Mouse (Mus musculus): ENCODE results near the gene Itga1. TPM values are rescaled to one million over a fixed set of nuclear protein-coding genes. Genes with fewer than 3 reads are reported as not detected.

Gene Itga1
- polyA plus RNA-seq, 1 experiment from 2014 or later: 8.1 TPM

DNA sequence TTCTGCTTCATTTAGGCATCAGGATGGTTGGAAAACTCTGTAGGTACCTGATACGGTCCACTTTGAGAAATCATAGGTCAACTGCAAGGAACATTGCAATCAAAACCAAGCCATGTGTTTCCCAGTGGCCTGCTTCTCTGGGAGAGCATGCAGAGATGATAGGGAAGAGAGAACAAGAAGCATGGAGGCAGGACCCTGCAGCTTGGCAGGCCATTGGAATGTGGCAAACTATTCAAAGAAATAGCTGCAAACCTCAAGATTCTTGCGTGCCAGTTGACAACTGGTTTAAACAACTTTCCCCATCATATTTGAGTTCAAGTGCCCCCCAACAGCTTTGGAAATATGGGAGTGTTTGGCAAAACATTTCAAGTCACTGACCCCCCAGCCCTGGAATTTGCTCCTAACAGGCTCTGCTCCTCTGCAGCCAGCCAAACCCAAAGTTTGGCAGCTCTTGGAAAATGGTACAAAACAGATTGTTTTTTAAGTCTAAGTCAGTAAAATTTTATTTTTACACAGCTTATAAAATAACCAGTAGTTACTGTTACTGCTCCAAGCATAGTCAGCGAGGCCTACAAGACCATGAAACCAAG is 21.7 kb downstream of the Itga1 start:
- no peaks in the 10 kb centered on the region for H3K4me1 ChIP-seq
- H3K4me3 ChIP-seq (replicated peaks): no peak overlapping the region
- no peak overlapping the region for H3K9ac ChIP-seq
- H3K9me3 ChIP-seq (replicated peaks): no peaks in the 10 kb centered on the region
- ATAC-seq (ENCODE audit: insufficient number of reproducible peaks, low FRiP score, low TSS enrichment, low read depth): no peak
- H3K27me3 ChIP-seq: no peaks in the 10 kb centered on the region
- no peak overlapping the region for H3K4me2 ChIP-seq (replicated peaks)
- 86% methylated on average over 3 of the region's 3 CpGs for WGBS
- H3K36me3 ChIP-seq: no peaks in the 10 kb centered on the region
- no peak overlapping the region for H3K27ac ChIP-seq (replicated peaks)

GRCm38 (mm10) chr13:115078997-115079685 is 22.6 kb downstream of the Itga1 start:
- ATAC-seq (ENCODE audit: insufficient number of reproducible peaks, low FRiP score, low TSS enrichment, low read depth): no peak

DNA sequence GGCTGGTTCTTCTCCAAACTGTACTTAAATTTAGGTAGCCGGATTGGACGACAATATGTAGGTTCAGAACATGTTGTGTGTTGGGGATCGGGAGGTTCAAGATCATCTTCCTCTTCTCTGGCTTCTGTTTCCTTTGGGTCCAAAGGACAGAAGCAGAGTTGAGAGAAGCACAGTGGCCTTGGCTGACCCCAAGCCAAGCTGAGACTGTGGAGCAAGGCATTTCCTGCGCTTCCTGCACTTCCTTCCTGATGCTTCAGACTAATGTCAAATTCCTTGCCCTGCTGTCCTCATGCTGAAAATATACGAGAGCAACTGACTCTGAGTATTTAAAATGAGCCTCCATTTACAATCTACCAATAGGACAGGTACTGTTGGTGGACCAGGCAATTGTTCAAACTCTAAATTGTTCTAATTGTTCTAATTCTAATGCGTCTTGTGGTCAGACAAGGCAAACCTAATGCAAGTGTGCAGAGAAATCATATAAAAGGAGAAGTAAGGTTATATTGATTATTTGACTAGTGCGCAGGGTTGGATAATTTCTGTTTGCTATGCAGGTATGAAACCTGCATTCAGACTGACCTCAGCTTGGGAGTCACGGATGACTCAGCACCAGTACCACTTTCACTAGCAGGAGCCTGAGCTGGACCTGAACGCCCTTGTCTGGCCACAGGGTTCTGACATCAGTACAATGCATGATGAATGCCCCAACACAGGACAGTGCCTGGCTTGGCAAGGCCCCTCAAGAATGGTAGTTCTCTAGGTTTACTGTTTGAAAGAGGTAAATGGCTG is 24.2 kb downstream of the Itga1 start:
- WGBS: 78% methylated on average over 9 of the region's 9 CpGs
- no peaks in the 10 kb centered on the region for H3K36me3 ChIP-seq
- no peak for ATAC-seq (ENCODE audit: insufficient number of reproducible peaks, low FRiP score, low TSS enrichment, low read depth)
- H3K27ac ChIP-seq (replicated peaks): no peak overlapping the region
- H3K9ac ChIP-seq: no peak overlapping the region
- H3K4me1 ChIP-seq: no peaks in the 10 kb centered on the region
- H3K9me3 ChIP-seq (replicated peaks): no peaks in the 10 kb centered on the region
- H3K27me3 ChIP-seq: no peaks in the 10 kb centered on the region
- no peak overlapping the region for H3K4me3 ChIP-seq (replicated peaks)
- H3K4me2 ChIP-seq (replicated peaks): no peak overlapping the region

More at GRCm38 (mm10) chr13:115078997-115079685, 22.6 kb downstream of the Itga1 start:
- Histone ChIP-seq H3K27me3 (no peaks in the 10 kb centered on the region), H3K9ac (no peak overlapping the region), H3K27ac (replicated peaks) (no peak overlapping the region), H3K36me3 (no peaks in the 10 kb centered on the region), H3K4me1 (no peaks in the 10 kb centered on the region), H3K9me3 (replicated peaks) (no peaks in the 10 kb centered on the region), H3K4me2 (replicated peaks) (no peak overlapping the region), H3K4me3 (replicated peaks) (no peak overlapping the region)
- 83% methylated on average over 6 of the region's 6 CpGs for WGBS

DNA sequence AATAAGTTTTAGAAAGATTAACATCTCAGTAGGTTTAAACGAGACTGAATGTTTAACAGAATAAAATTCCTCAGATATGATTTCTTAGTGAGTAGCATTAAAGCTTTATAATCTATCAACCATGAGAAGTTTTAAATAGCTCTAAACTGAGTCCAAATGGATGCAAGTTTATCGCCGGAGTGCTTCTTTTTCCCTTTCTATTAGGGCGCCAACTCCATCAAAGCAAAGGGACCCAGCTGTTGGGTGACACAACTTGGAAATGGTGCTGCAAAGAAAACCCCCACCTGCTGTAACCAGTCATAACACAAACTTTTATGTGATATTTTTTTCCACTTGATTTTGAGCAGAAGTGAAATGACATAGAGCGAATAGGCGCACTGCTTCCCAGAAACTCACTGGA is 29.4 kb downstream of the Itga1 start:
- no peak overlapping the region for H3K4me2 ChIP-seq (replicated peaks)
- no peaks in the 10 kb centered on the region for H3K36me3 ChIP-seq
- no peak overlapping the region for H3K27ac ChIP-seq (replicated peaks)
- no peak overlapping the region for H3K4me3 ChIP-seq (replicated peaks)
- ATAC-seq (ENCODE audit: insufficient number of reproducible peaks, low FRiP score, low TSS enrichment, low read depth): no peak
- 84% methylated on average over 6 of the region's 6 CpGs for WGBS
- no peaks in the 10 kb centered on the region for H3K27me3 ChIP-seq
- H3K4me1 ChIP-seq: no peaks in the 10 kb centered on the region
- no peaks in the 10 kb centered on the region for H3K9me3 ChIP-seq (replicated peaks)
- H3K9ac ChIP-seq: no peak overlapping the region

- Histone ChIP-seq H3K4me3 (replicated peaks) (no peak overlapping the region), H3K9ac (no peak overlapping the region), H3K27ac (replicated peaks) (no peak overlapping the region), H3K4me1 (no peaks in the 10 kb centered on the region), H3K9me3 (replicated peaks) (no peaks in the 10 kb centered on the region), H3K27me3 (no peaks in the 10 kb centered on the region), H3K4me2 (replicated peaks) (no peak overlapping the region), H3K36me3 (no peaks in the 10 kb centered on the region)
- 83% methylated on average over 3 of the region's 3 CpGs for WGBS
- ATAC-seq (ENCODE audit: insufficient number of reproducible peaks, low FRiP score, low TSS enrichment, low read depth): no peak
Measured at GRCm38 (mm10) chr13:115071431-115071830, 30.3 kb downstream of the Itga1 start.

DNA sequence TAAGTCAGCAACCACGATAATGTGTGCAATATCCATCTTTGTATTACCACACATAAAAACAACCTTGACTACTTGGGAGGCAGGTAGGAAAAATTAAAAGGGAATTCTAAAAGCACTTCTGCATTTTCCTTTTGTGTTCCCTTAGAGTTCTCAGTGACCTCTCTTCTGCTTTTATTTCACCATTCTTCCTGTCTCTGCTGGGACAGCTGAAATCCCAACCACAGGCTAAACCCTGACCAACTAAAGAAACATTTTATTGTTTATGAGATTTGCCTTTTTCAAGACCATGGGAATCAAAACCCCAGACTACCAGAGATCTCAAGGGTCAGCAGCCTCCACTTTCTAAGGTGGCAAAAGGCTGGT is 33.8 kb downstream of the Itga1 start:
- no peak for ATAC-seq (ENCODE audit: insufficient number of reproducible peaks, low FRiP score, low TSS enrichment, low read depth)
- Histone ChIP-seq H3K4me2 (replicated peaks) (no peak overlapping the region), H3K27me3 (no peaks in the 10 kb centered on the region), H3K4me1 (no peaks in the 10 kb centered on the region), H3K9me3 (replicated peaks) (no peaks in the 10 kb centered on the region), H3K9ac (no peak overlapping the region), H3K27ac (replicated peaks) (no peak overlapping the region), H3K36me3 (no peaks in the 10 kb centered on the region), H3K4me3 (replicated peaks) (no peak overlapping the region)
- 76% methylated on average over 1 of the region's 1 CpGs for WGBS

- no peak overlapping the region for H3K9ac ChIP-seq
- no peaks in the 10 kb centered on the region for H3K4me1 ChIP-seq
- no peaks in the 10 kb centered on the region for H3K27me3 ChIP-seq
- no peaks in the 10 kb centered on the region for H3K9me3 ChIP-seq (replicated peaks)
- ATAC-seq (ENCODE audit: insufficient number of reproducible peaks, low FRiP score, low TSS enrichment, low read depth): no peak
- H3K36me3 ChIP-seq: no peaks in the 10 kb centered on the region
- H3K4me3 ChIP-seq (replicated peaks): no peak overlapping the region
- WGBS: 84% methylated on average over 4 of the region's 4 CpGs
- no peak overlapping the region for H3K27ac ChIP-seq (replicated peaks)
- no peak overlapping the region for H3K4me2 ChIP-seq (replicated peaks)
Measured at GRCm38 (mm10) chr13:115067324-115067967, 34.3 kb downstream of the Itga1 start.

GRCm38 (mm10) chr13:115057555-115057954 is 44.2 kb downstream of the Itga1 start:
- H3K9me3 ChIP-seq (replicated peaks): no peaks in the 10 kb centered on the region
- ATAC-seq (ENCODE audit: insufficient number of reproducible peaks, low FRiP score, low TSS enrichment, low read depth): no peak
- WGBS: 78% methylated on average over 5 of the region's 5 CpGs
- no peak overlapping the region for H3K27ac ChIP-seq (replicated peaks)
- H3K27me3 ChIP-seq: no peaks in the 10 kb centered on the region
- no peak overlapping the region for H3K4me3 ChIP-seq (replicated peaks)
- no peaks in the 10 kb centered on the region for H3K4me1 ChIP-seq
- no peak overlapping the region for H3K4me2 ChIP-seq (replicated peaks)
- no peak overlapping the region for H3K9ac ChIP-seq
- no peaks in the 10 kb centered on the region for H3K36me3 ChIP-seq

GRCm38 (mm10) chr13:115054783-115055182 is 47.0 kb downstream of the Itga1 start:
- H3K4me3 ChIP-seq (replicated peaks): no peak overlapping the region
- H3K27ac ChIP-seq (replicated peaks): no peak overlapping the region

GRCm38 (mm10) chr13:115052568-115052967 is 49.2 kb downstream of the Itga1 start:
- no peak for ATAC-seq (ENCODE audit: insufficient number of reproducible peaks, low FRiP score, low TSS enrichment, low read depth)
- Histone ChIP-seq H3K9ac (no peak overlapping the region), H3K27me3 (no peaks in the 10 kb centered on the region), H3K27ac (replicated peaks) (no peak overlapping the region), H3K4me1 (no peaks in the 10 kb centered on the region), H3K4me2 (replicated peaks) (no peak overlapping the region), H3K9me3 (replicated peaks) (no peaks in the 10 kb centered on the region), H3K4me3 (replicated peaks) (no peak overlapping the region), H3K36me3 (no peaks in the 10 kb centered on the region)
- 81% methylated on average over 7 of the region's 7 CpGs for WGBS

More at GRCm38 (mm10) chr13:115054783-115055182, 47.0 kb downstream of the Itga1 start:
- H3K36me3 ChIP-seq: no peaks in the 10 kb centered on the region
- H3K4me2 ChIP-seq (replicated peaks): no peak overlapping the region
- no peaks in the 10 kb centered on the region for H3K27me3 ChIP-seq
- H3K9ac ChIP-seq: no peak overlapping the region
- ATAC-seq (ENCODE audit: insufficient number of reproducible peaks, low FRiP score, low TSS enrichment, low read depth): no peak
- no peaks in the 10 kb centered on the region for H3K9me3 ChIP-seq (replicated peaks)
- 49% methylated on average over 9 of the region's 9 CpGs for WGBS
- H3K4me1 ChIP-seq: no peaks in the 10 kb centered on the region
